Mouse (Mus musculus) midbrain, embryonic 16.5 days (tissue): Measurements from ENCODE around the gene Amd1. TPM values are rescaled to one million over a fixed set of nuclear protein-coding genes. Genes with fewer than 3 reads are reported as not detected.

Experiments used
- ATAC-seq: fragments of 200-750 bp; cut with Nextera tagmentation; 2 replicates; pipeline ENCODE4 v1.8.0; 2017; ENCODE audit warnings: moderate TSS enrichment
- H3K27ac ChIP-seq: fragments of 300-500 bp; sonication (generic); 2 replicates; pipeline ENCODE4 v1.5.1; 2014; ENCODE audit warnings: mild to moderate bottlenecking, low read length, mixed read lengths
- H3K27me3 ChIP-seq: fragments of 300-500 bp; sonication (generic); 2 replicates; pipeline ENCODE4 v1.6.1; 2014; ENCODE audit warnings: low read depth, low read length, mixed read lengths; ENCODE audit not compliant: control insufficient read depth, insufficient read depth
- H3K36me3 ChIP-seq: fragments of 300-500 bp; sonication (generic); 2 replicates; pipeline ENCODE4 v1.6.1; 2014; ENCODE audit warnings: mild to moderate bottlenecking, low read length, moderate library complexity, mixed read lengths; ENCODE audit not compliant: control insufficient read depth, insufficient read depth
- H3K4me1 ChIP-seq: fragments of 300-500 bp; sonication (generic); 2 replicates; pipeline ENCODE4 v1.6.1; 2014; ENCODE audit warnings: mild to moderate bottlenecking, low read length, mixed read lengths; ENCODE audit not compliant: control insufficient read depth, insufficient read depth
- H3K4me2 ChIP-seq: fragments of 300-500 bp; sonication (generic); 2 replicates; pipeline ENCODE4 v1.6.1; 2014; ENCODE audit warnings: mild to moderate bottlenecking, low read length, mixed read lengths
- H3K4me3 ChIP-seq: fragments of 300-500 bp; sonication (generic); 2 replicates; pipeline ENCODE4 v1.5.1; 2014; ENCODE audit warnings: low read depth, mild to moderate bottlenecking, low read length, moderate library complexity, mixed read lengths
- H3K9ac ChIP-seq: fragments of 300-500 bp; sonication (generic); 2 replicates; pipeline ENCODE4 v1.6.1; 2014; ENCODE audit warnings: low read depth, low read length, mixed read lengths
- H3K9me3 ChIP-seq: fragments of 300-500 bp; sonication (generic); replicated peaks from 2 replicates; pipeline ENCODE4 v1.6.1; 2014; ENCODE audit warnings: mild to moderate bottlenecking, low read length, mixed read lengths; ENCODE audit not compliant: control insufficient read depth, poor library complexity, severe bottlenecking
- WGBS: fragments of 180-500 bp; shearing (Covaris S2); extraction: QIAGEN DNeasy Blood & Tissue Kit; methylation state at CpG from one replicate; pipeline ENCODE4 v1.1.7; 2014; 5-methylcytosine and 5-hydroxymethylcytosine counted together
- polyA plus RNA-seq: library from polyadenylated mRNA; unstranded; fragments of >200 nt; fragmentation: Nextera tagmentation; extraction: Ambion mirVana; gene quantifications from 2 replicates; pipeline ENCODE4 v1.2.1, GENCODE M21; 2015

Amd1 gene
- polyA plus RNA-seq, 1 experiment from 2014 or later: 41.9 TPM

DNA sequence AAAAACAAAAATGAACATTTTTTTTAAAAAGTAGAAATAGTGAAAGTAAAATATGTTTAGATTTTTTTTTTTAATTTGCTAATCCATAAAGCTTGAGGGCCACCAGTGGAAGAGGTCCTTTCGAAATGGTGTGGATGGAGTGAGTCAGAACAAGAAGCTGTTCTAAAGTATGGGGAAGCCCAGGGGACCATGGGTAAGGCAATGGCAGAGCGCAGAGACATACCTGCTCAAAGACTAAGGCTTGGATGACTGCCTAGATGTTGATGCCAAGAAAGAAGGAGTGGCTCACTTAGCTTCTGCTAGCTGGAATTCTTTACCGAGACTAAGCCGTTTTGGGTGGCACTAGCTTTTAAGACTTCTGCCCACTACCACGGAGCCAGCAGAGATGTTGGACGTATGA is 39.8 kb downstream of the Amd1 start:
- Histone ChIP-seq H3K4me3 (no peak overlapping the region), H3K27ac (no peak overlapping the region), H3K4me2 (no peak overlapping the region), H3K4me1 (peaks cover 3% of the 10 kb centered on the region; the same call in 1 of the 2 replicates), H3K9ac (no peak overlapping the region), H3K27me3 (no peaks in the 10 kb centered on the region), H3K9me3 (no peaks in the 10 kb centered on the region), H3K36me3 (no peaks in the 10 kb centered on the region)
- WGBS: 94% methylated on average over 6 of the region's 6 CpGs
- no peak for ATAC-seq

GRCm38 (mm10) chr10:40260305-40260704 is 41.7 kb downstream of the Amd1 start:
- Histone ChIP-seq H3K4me3 (no peak overlapping the region), H3K27ac (no peak overlapping the region), H3K9ac (no peak overlapping the region), H3K27me3 (no peaks in the 10 kb centered on the region), H3K4me1 (peaks cover 8% of the 10 kb centered on the region; the same call in 1 of the 2 replicates), H3K4me2 (no peak overlapping the region), H3K36me3 (no peaks in the 10 kb centered on the region), H3K9me3 (no peaks in the 10 kb centered on the region)
- 52% methylated on average over 5 of the region's 5 CpGs for WGBS
- ATAC-seq: no peak

GRCm38 (mm10) chr10:40259542-40259941 is 42.4 kb downstream of the Amd1 start:
- Histone ChIP-seq H3K9ac (no peak overlapping the region), H3K9me3 (no peaks in the 10 kb centered on the region), H3K27me3 (no peaks in the 10 kb centered on the region), H3K4me1 (peaks cover 8% of the 10 kb centered on the region; the same call in 1 of the 2 replicates), H3K27ac (no peak overlapping the region), H3K4me3 (no peak overlapping the region), H3K4me2 (no peak overlapping the region), H3K36me3 (no peaks in the 10 kb centered on the region)
- no peak for ATAC-seq
- 16% methylated on average over 8 of the region's 8 CpGs for WGBS

DNA sequence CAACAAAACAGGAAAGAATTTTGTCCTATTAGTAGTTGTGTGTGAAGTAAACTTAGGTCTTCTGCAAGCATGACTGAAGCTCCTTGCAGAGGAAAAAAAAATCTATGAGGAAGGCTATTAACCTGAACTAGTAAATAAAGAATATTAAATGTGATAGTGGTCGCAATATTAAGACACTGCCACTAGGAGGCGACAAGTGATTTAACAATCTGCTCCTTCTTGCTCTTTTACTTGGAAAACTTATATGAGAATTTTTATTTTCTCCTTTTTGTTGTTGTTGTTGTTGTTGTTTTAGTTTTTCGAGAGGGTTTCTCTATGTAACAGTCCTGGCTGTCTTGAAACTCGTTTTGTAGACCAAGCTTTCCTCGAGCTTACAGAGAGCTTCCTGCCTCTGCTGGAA is 43.0 kb downstream of the Amd1 start:
- peak overlapping the region; percentile 84 for H3K4me3 ChIP-seq
- H3K4me1 ChIP-seq: peaks cover 8% of the 10 kb centered on the region; the same call in 1 of the 2 replicates
- H3K27me3 ChIP-seq: no peaks in the 10 kb centered on the region
- no peak for ATAC-seq
- 5% methylated on average over 5 of the region's 5 CpGs for WGBS
- no peaks in the 10 kb centered on the region for H3K36me3 ChIP-seq
- peak overlapping the region; percentile 95 for H3K27ac ChIP-seq
- peak overlapping the region; percentile 59 for H3K9ac ChIP-seq
- no peaks in the 10 kb centered on the region for H3K9me3 ChIP-seq
- peak overlapping the region; percentile 74 for H3K4me2 ChIP-seq

- Histone ChIP-seq H3K27ac (peak overlapping the region; percentile 95), H3K9ac (peak overlapping the region; percentile 59), H3K36me3 (peaks cover 2% of the 10 kb centered on the region; the same call in 1 of the 2 replicates), H3K27me3 (no peaks in the 10 kb centered on the region), H3K4me1 (peaks cover 8% of the 10 kb centered on the region; the same call in 1 of the 2 replicates), H3K4me3 (peak overlapping the region; percentile 84), H3K9me3 (no peaks in the 10 kb centered on the region), H3K4me2 (peak overlapping the region; percentile 74)
- WGBS: under 1% methylated on average over 12 of the region's 12 CpGs
- peak; percentile 78 for ATAC-seq
Measured at GRCm38 (mm10) chr10:40258401-40258966, 43.5 kb downstream of the Amd1 start.

DNA sequence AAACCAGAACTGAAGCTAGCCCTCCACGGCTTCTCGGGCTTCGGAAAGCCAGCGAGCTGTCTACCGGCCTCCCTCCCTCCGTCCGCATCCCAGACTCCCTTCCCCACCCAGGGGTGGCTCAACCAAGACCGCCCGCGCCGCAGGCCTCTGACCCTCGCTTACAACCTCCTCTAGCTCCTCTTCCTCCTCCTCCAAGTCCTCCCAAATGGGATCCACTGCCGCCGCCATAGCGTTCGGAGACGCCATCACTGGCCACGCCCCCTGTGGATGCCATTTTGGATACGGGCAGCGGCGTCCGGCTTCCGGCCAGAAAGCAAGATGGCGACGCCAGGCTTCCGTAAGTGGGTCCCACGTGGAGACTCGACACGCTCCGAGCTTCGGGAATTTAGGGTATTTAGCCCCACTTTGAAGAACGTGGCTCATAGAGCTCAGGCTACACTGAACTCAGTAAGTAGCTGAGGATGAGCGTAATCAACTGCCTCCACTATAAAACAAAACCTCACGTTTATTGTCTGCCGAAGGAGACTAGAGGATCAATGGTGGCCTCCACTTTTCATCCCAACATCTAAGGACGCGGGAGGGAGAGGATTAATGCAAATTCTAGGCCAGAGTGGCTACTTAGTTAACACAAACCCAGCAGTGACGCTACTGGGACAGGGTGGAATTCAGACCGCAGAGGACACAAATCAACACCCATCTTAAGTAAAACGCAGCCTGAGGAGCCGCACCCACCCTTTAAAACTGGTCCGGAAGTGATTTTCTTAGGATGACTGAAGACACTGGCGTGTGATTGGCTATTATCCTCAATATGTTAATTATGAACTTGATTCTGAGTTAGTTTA is 44.4 kb downstream of the Amd1 start, which contains the start of gene Gtf3c6:
Gene Gtf3c6 (minus strand): TSS at position 695 of the 842 bp plus-strand sequence.
- H3K9ac ChIP-seq: peak within 1 kb of the TSS; percentile 88
- H3K4me1 ChIP-seq: peaks cover 8% of the 10 kb centered on the region; the same call in 1 of the 2 replicates
- peak within 1 kb of the TSS; percentile 84 for H3K4me3 ChIP-seq
- peaks cover 7% of the 10 kb centered on the region for H3K36me3 ChIP-seq
- peak within 1 kb of the TSS; percentile 95 for H3K27ac ChIP-seq
- peak; percentile 80 for ATAC-seq
- no peaks in the 10 kb centered on the region for H3K9me3 ChIP-seq
- no peaks in the 10 kb centered on the region for H3K27me3 ChIP-seq
- peak within 1 kb of the TSS; percentile 74 for H3K4me2 ChIP-seq
- WGBS: under 1% methylated on average over 43 of the region's 43 CpGs

DNA sequence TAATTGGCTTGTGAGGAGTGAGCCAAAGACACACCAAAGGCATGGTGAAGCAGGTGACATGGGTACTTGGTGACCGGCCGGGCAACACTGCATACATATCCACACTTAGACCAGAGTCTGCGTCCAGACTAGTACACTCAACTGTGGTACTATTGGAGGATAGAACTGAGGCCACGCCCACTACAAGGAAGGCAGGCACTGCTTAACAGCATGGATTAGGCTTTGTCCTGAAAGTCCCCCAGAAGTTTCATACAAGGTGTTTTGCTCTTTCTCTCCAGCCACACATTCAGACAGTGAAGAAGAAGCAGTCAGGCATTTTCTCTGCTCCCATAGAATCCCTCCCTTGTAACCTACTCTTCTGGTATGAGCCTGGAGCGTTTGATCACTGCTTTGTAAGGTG is 45.3 kb downstream of the Amd1 start:
- peak; percentile 87 for ATAC-seq
- peak overlapping the region; percentile 95 for H3K27ac ChIP-seq
- peaks cover 8% of the 10 kb centered on the region; the same call in 1 of the 2 replicates for H3K4me1 ChIP-seq
- H3K36me3 ChIP-seq: peaks cover 7% of the 10 kb centered on the region
- H3K4me2 ChIP-seq: peak overlapping the region; percentile 74
- H3K9me3 ChIP-seq: no peaks in the 10 kb centered on the region
- no peaks in the 10 kb centered on the region for H3K27me3 ChIP-seq
- WGBS: under 1% methylated on average over 5 of the region's 5 CpGs
- H3K9ac ChIP-seq: peak overlapping the region; percentile 88
- peak overlapping the region; percentile 84 for H3K4me3 ChIP-seq

DNA sequence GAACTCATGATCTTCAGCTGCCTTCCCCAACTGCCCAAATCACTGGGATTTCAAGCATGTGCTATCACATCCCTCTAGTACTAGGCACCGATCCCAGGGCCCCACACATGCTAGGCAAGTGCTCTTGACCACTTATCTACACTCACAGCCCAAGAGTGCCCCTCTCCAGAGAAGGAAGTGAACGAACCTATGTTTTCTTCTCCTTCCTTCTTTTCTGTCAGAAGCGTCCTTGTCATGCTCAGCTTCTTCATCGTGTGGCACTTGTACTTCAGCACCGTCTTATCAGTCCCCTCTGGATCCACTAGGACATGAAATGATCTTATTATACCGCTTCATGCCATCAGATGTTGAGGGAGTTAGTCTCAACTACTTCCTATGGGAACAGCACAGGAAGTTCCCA is 51.0 kb downstream of the Amd1 start:
- no peak overlapping the region for H3K4me3 ChIP-seq
- WGBS: 96% methylated on average over 6 of the region's 6 CpGs
- H3K9ac ChIP-seq: no peak overlapping the region
- ATAC-seq: no peak
- no peak overlapping the region for H3K27ac ChIP-seq
- no peaks in the 10 kb centered on the region for H3K9me3 ChIP-seq
- H3K27me3 ChIP-seq: no peaks in the 10 kb centered on the region
- H3K4me2 ChIP-seq: no peak overlapping the region
- H3K36me3 ChIP-seq: peaks cover 19% of the 10 kb centered on the region
- peaks cover 8% of the 10 kb centered on the region for H3K4me1 ChIP-seq

GRCm38 (mm10) chr10:40249625-40250024 is 52.4 kb downstream of the Amd1 start:
- whole genome bisulfite sequencing: 88% methylated on average over 9 of the region's 9 CpGs
- Histone ChIP-seq H3K9me3 (no peaks in the 10 kb centered on the region), H3K4me3 (no peak overlapping the region), H3K27me3 (no peaks in the 10 kb centered on the region), H3K9ac (no peak overlapping the region), H3K4me2 (no peak overlapping the region), H3K27ac (no peak overlapping the region), H3K36me3 (peaks cover 19% of the 10 kb centered on the region), H3K4me1 (peaks cover 16% of the 10 kb centered on the region)
- no peak for ATAC-seq
